Mouse (Mus musculus) intestine, embryonic 14.5 days (tissue): ENCODE data around the gene Rasl2-9. TPM values are rescaled to one million over a fixed set of nuclear protein-coding genes. Genes with fewer than 3 reads are reported as not detected.

Source experiments
- ATAC-seq: fragments of 200-750 bp; cut with Nextera tagmentation; replicated peaks from 2 replicates; pipeline ENCODE4 v1.8.0; 2017; ENCODE audit warnings: low read depth, moderate number of reproducible peaks, moderate TSS enrichment, moderate library complexity; ENCODE audit not compliant: low FRiP score, low TSS enrichment
- DNase-seq: peaks from one replicate; pipeline ENCODE4 v3.0.0-alpha.2; 2018; ENCODE audit warnings: low spot score
- H3K27ac ChIP-seq: fragments of 300-500 bp; sonication (generic); 2 replicates; pipeline ENCODE4 v1.5.1; 2014; ENCODE audit warnings: low read depth, mild to moderate bottlenecking, control low read depth
- H3K27me3 ChIP-seq: fragments of 300-500 bp; sonication (generic); replicated peaks from 2 replicates; pipeline ENCODE4 v1.6.1; 2014; ENCODE audit warnings: low read length, control low read depth; ENCODE audit not compliant: control insufficient read depth, insufficient read depth
- H3K36me3 ChIP-seq: fragments of 300-500 bp; sonication (generic); 2 replicates; pipeline ENCODE4 v1.6.1; 2014; ENCODE audit warnings: low read length, control low read depth; ENCODE audit not compliant: control insufficient read depth, insufficient read depth
- H3K4me1 ChIP-seq: fragments of 300-500 bp; sonication (generic); replicated peaks from 2 replicates; pipeline ENCODE4 v1.6.1; 2014; ENCODE audit warnings: low read length, control low read depth, mixed read lengths; ENCODE audit not compliant: control insufficient read depth, insufficient read depth
- H3K4me2 ChIP-seq: fragments of 300-500 bp; sonication (generic); 2 replicates; pipeline ENCODE4 v1.6.1; 2014; ENCODE audit warnings: low read length
- H3K4me3 ChIP-seq: fragments of 300-500 bp; sonication (generic); 2 replicates; pipeline ENCODE4 v1.5.1; 2014; ENCODE audit warnings: low read depth, low read length, control low read depth, mixed read lengths
- H3K9ac ChIP-seq: fragments of 300-500 bp; sonication (generic); 2 replicates; pipeline ENCODE4 v1.6.1; 2014; ENCODE audit warnings: mild to moderate bottlenecking, low read length
- H3K9me3 ChIP-seq: fragments of 300-500 bp; sonication (generic); 2 replicates; pipeline ENCODE4 v1.6.1; 2016; ENCODE audit warnings: low read length, control low read depth; ENCODE audit not compliant: control insufficient read depth
- WGBS: fragments of 180-500 bp; shearing (Covaris S2); extraction: QIAGEN DNeasy Blood & Tissue Kit; methylation state at CpG from one replicate; pipeline ENCODE4 v1.1.7; 2014; 5-methylcytosine and 5-hydroxymethylcytosine counted together
- polyA plus RNA-seq: library from polyadenylated mRNA; unstranded; fragments of >200 nt; fragmentation: Nextera tagmentation; extraction: Ambion mirVana; gene quantifications from 2 replicates; pipeline ENCODE4 v1.2.1, GENCODE M21; 2014

The Rasl2-9 gene
- polyA plus RNA-seq, 1 experiment from 2014 or later, result 0.72 TPM

DNA sequence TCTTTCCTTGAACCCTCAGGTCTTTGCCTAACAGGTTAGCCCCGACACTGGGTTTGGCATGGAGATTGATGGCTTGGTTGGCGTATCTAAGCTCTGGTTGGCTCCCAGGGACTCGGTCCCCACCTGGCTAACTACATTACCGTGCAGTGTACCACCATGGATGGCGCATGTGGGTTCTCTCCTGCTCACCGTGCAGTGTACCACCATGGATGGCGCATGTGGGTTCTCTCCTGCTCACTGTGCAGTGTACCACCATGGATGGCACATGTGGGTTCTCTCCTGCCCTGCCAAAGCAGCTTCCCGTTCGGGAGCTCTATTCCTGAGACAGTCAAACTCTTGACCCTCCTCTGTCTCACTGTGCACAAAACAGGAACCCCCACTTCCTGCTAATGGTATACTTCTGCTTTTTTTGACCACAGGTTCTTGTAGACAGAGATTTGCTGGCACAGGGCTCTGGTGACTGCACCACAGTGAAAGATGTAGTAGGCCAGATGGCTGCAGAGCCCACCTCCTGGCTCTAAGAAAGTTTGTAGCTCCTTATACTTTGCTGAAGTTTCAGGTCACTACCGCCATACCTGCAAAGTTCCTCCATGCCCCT is 24.6 kb downstream of the Rasl2-9 start:
- ATAC-seq (no peak), DNase-seq (no peak)
- Histone ChIP-seq H3K27ac (no peak overlapping the region), H3K9me3 (no peaks in the 10 kb centered on the region), H3K9ac (no peak overlapping the region), H3K4me3 (no peak overlapping the region), H3K36me3 (peaks cover 32% of the 10 kb centered on the region), H3K4me1 (no peaks in the 10 kb centered on the region), H3K4me2 (no peak overlapping the region), H3K27me3 (no peaks in the 10 kb centered on the region)
- 84% methylated on average over 10 of the region's 10 CpGs for WGBS

DNA sequence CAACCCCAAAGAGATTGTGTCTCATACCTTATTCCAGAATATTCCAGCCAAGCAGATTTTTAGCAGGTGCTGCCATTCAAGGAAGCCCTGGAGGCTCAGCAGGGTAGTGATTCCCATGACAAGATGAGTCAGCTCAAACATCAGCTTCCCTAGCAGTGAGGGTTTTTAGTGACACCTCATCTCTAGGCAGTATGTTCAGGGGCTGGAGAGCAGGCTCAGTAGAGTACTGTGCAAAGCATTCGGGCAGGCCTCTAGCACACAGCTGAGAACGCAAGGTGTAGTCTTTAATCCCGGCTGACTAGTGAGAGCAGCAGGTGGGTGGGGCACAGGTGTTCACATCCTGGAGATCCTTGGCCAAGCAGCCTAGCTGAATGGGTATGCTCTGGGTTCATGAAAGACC is 26.0 kb downstream of the Rasl2-9 start:
- no peak overlapping the region for H3K9ac ChIP-seq
- H3K4me2 ChIP-seq, result no peak overlapping the region
- 80% methylated on average over 3 of the region's 3 CpGs for WGBS
- no peak overlapping the region for H3K4me3 ChIP-seq
- ATAC-seq, result no peak; the same call in 1 of the 2 replicates
- H3K9me3 ChIP-seq, result no peaks in the 10 kb centered on the region
- H3K4me1 ChIP-seq, result no peaks in the 10 kb centered on the region
- peaks cover 45% of the 10 kb centered on the region for H3K36me3 ChIP-seq
- no peak for DNase-seq
- no peaks in the 10 kb centered on the region for H3K27me3 ChIP-seq
- H3K27ac ChIP-seq, result no peak overlapping the region

DNA sequence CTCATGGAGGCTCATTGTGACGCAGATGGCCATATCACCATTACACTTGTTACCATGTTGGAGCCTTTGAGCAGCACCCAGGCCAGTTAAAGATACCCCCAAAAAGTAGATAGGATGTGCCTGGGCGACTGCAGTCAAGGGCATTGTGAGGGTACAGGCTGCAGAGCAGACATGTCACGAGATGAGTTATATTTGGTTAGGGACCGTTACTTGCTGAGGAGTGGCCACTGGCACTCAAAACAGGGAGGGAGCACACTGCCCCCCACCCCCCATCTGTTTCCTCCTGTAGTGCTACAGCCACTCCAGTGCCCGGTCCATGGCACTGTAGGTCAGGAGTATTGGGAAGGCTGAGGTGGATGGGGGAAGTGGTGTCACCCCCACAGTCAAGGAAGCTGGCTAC is 27.0 kb downstream of the Rasl2-9 start:
- Histone ChIP-seq H3K9ac (no peak overlapping the region), H3K4me1 (no peaks in the 10 kb centered on the region), H3K4me3 (no peak overlapping the region), H3K36me3 (peaks cover 55% of the 10 kb centered on the region), H3K4me2 (no peak overlapping the region), H3K27ac (no peak overlapping the region), H3K27me3 (no peaks in the 10 kb centered on the region), H3K9me3 (no peaks in the 10 kb centered on the region)
- 86% methylated on average over 5 of the region's 5 CpGs for WGBS
- ATAC-seq (no peak), DNase-seq (no peak)

DNA sequence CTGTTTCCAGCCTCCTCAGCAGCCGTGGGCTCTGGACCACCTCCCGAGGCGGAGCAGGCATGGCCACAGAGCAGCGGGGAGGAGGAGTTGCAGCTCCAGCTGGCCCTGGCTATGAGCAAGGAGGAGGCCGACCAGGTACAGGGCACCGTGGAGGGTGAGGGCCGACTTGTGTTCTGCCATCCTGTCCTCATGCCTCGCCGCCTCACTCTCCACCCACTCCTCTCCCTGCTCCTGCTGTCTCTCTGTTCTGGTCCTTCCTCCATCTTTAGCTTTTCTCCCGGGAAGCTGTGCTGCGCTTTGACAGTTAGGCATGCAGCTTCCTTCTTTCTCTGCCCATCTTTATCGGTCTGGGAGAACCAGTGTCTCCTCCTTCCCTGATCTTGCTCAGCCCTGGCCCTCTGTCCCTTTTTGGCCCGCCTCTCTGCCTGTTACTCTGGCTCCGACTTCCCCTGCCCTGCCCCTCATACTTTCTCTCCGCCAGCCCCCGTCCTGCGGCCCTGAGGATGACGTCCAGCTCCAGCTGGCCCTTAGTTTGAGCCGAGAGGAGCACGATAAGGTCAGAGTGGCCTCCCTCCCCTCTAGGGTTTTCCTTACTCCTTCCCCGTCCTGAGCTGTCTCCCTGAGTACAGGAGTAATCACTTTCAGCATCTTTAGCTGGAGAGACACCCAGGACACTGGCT is 32.8 kb downstream of the Rasl2-9 start:
- Histone ChIP-seq H3K9me3 (no peaks in the 10 kb centered on the region), H3K4me3 (no peak overlapping the region), H3K4me1 (no peaks in the 10 kb centered on the region), H3K9ac (no peak overlapping the region), H3K27me3 (no peaks in the 10 kb centered on the region), H3K36me3 (peaks cover 85% of the 10 kb centered on the region), H3K4me2 (no peak overlapping the region), H3K27ac (no peak overlapping the region)
- WGBS, result 81% methylated on average over 21 of the region's 21 CpGs
- ATAC-seq (no peak), DNase-seq (no peak)

DNA sequence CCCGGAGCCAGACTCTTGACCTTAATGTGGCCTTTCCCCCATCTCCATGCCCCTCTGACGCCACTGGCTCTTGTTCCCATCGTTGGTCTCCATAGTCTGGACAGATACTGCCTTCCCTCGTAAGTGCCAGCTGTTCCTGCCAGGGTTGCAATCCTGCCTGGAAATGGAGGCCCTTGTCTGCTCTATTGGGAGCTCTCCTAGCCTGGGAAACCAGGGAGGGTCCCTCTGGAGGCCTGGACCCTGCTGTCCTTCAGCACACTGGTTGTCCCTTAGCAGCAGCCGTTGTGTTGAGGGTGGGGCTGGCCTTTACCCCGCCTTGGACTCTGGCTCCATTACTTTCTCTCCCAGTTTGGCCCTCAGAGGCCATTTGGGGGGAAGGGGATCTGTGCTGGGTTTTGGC is 33.4 kb downstream of the Rasl2-9 start:
- 74% methylated on average over 6 of the region's 6 CpGs for WGBS

DNA sequence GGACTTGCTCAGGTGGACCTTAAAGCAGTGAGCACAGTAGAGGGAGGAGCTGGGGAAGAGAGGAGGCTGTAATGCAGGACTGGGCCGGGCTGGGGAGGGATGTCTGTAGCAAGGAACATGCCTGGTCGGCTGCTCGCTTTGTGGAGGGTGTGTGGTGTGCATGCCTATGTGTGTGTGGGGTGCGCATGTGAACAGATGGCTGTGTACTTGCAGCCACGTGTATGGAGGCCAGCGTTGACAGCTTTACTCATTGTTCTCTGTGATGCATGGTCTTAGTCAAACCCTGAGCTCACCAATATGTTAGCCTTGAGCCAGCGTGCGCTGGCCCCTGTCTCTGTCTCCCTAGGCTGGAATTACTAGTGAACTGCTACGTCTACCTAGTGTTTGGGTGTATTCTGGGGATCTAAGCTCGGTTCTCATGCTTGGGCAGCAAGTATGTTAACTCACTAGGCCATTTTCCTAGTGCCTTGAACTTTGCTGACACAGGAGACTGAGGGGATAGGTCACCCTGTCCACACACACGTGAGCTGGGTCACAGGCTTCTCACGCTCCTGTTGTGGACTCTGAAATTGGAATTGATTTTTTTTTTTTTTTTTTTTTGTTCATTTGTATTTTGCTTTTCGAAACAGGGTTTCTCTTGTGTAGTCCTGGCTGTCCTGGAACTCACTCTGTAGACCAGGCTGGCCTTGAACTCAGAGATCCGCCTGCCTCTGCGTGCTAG is 34.6 kb downstream of the Rasl2-9 start:
- Histone ChIP-seq H3K27ac (no peak overlapping the region), H3K4me3 (no peak overlapping the region), H3K4me2 (no peak overlapping the region), H3K9ac (no peak overlapping the region), H3K36me3 (peaks cover 76% of the 10 kb centered on the region), H3K4me1 (no peaks in the 10 kb centered on the region), H3K27me3 (no peaks in the 10 kb centered on the region), H3K9me3 (no peaks in the 10 kb centered on the region)
- ATAC-seq (no peak), DNase-seq (no peak)
- 91% methylated on average over 15 of the region's 15 CpGs for WGBS

More for the DNA sequence above, 33.4 kb downstream of the Rasl2-9 start:
- Histone ChIP-seq H3K4me3 (no peak overlapping the region), H3K27ac (no peak overlapping the region), H3K9ac (no peak overlapping the region), H3K27me3 (no peaks in the 10 kb centered on the region), H3K36me3 (peaks cover 82% of the 10 kb centered on the region), H3K4me1 (no peaks in the 10 kb centered on the region), H3K9me3 (no peaks in the 10 kb centered on the region), H3K4me2 (no peak overlapping the region)
- DNase-seq (no peak), ATAC-seq (no peak)

DNA sequence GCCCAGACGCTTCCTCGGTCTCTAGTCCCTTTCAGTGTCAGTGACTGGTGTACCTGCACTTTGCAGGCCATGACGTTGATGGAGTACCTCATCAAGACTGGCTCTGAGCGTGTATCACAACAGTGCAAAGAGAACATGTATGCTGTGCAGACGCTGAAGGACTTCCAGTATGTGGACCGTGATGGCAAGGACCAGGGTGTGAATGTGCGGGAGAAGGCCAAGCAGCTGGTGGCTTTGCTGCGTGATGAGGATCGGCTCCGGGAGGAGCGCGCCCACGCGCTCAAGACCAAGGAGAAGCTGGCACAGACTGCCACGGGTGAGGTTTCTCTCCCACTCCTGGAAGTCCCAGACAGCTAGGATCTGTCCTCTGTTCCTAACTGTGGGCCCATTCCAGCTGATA is 35.9 kb downstream of the Rasl2-9 start:
- no peak for ATAC-seq
- Histone ChIP-seq H3K4me1 (no peaks in the 10 kb centered on the region), H3K4me2 (no peak overlapping the region), H3K27ac (no peak overlapping the region), H3K9me3 (no peaks in the 10 kb centered on the region), H3K27me3 (no peaks in the 10 kb centered on the region), H3K9ac (no peak overlapping the region), H3K36me3 (peaks cover 76% of the 10 kb centered on the region), H3K4me3 (no peak overlapping the region)
- 93% methylated on average over 15 of the region's 15 CpGs for WGBS
- DNase-seq, result no peak

DNA sequence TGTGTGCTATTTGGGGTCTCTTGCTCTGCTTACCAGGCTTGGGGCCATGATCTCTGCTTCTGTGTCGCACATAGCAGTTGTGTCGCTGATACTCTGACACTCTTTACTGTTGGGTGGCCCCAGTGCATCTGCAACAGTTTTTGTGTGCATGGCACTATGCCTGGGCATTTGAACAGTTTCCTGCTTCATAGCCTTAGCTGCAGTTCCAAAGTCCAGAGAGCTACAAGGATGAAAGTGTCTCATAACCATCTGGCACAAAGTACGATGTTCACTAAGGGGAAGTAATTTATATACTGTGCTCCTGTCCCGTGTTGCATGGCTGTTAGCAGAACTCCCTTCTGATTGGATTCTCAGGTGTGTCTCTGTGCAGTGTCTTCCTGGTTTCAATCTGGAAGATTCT is 37.9 kb downstream of the Rasl2-9 start:
- Histone ChIP-seq H3K4me2 (no peak overlapping the region), H3K4me3 (no peak overlapping the region), H3K4me1 (no peaks in the 10 kb centered on the region), H3K36me3 (peaks cover 75% of the 10 kb centered on the region), H3K9ac (no peak overlapping the region), H3K27me3 (no peaks in the 10 kb centered on the region), H3K27ac (no peak overlapping the region), H3K9me3 (no peaks in the 10 kb centered on the region)
- WGBS, result 75% methylated on average over 4 of the region's 4 CpGs
- DNase-seq (no peak), ATAC-seq (no peak)
